Mouse (Mus musculus): ENCODE results near the gene Cpeb3. TPM values are rescaled to one million over a fixed set of nuclear protein-coding genes. Genes with fewer than 3 reads are reported as not detected.
"Not testable (repeated sequence)": the region's sequence is repeated elsewhere in the genome, so short reads cannot be mapped to it uniquely, and the experiment has no call there.

The Cpeb3 gene
- total RNA-seq, 2 experiments from 2014 or later: 12.3 to 24.1 TPM

DNA sequence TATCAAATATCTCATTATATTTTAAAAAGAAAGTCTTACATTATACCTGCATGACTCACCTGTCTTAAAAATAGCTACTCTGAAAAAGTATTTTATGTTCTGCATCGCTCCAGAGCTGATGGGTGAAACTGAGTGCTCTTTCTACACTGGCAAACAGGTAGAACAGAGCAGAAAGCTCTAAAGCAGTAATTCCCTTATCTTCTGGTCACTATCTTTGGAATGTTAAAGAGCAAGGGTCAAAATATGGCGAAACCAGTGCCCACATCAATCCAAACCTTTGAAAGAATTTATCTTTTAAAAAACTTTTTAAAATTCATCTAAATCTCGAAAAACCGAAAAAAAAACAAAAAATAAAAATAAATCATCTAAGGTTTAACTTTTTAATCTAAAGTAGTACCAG lies 52.4 kb downstream of the Cpeb3 start:
- DNase-seq: no peak

DNA sequence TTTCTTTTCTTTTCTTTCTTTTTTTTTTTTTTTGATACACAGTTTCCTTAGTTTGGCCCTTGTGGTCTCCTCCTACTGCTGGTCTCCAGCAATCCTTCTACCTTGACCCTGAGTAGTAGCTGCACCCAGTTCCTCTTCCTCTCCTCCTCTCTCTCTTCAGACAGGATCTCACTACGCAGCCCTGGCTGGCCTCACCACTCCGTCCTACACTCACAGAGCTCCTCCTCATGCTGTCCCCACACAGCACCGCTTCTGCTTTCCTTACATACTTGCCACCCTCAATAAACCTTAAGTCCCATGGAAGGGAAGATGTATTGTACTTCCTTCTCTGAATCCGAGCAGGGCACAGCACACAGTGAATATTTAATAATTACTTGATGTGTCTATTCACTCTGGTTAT lies 61.3 kb downstream of the Cpeb3 start:
- no peak for DNase-seq

DNA sequence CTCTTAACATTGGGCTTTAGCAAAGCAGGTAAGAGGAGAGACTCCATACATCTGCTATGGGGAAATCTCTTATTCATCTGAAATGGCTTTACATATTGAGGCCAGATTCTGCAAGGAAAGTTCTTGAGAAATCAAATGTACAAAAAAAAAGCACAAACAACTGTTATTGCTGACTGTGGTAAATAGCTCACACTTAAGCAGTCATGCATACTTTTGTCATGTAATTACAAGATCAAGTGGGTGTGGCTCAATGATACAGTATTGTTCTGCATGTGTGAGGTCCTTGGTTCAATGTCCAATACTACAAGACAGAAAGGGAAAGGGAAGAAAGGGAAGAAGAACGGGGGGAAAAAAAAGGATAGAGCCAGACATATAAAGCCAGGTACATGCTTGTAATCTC lies 62.6 kb downstream of the Cpeb3 start:
- DNase-seq: no peak

DNA sequence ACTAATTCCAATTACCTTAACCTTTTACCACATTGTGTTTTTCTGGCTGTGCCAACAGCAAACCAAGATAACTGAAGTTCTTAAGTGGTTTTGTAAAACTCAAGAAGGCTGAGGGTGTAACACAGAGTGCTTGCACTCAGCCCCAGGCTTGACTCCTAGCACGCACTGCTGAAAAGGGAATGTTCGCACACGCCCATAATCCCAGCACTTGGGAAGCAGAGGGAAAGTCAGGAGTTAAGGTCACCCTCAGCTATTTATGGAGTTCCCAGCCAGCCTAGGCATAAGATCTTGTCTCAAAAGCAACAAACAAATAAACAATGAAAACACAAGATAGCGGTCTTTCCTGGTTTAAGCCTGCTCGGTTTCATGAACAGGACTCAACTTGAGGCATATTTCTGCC lies 63.0 kb downstream of the Cpeb3 start:
- DNase-seq: no peak

DNA sequence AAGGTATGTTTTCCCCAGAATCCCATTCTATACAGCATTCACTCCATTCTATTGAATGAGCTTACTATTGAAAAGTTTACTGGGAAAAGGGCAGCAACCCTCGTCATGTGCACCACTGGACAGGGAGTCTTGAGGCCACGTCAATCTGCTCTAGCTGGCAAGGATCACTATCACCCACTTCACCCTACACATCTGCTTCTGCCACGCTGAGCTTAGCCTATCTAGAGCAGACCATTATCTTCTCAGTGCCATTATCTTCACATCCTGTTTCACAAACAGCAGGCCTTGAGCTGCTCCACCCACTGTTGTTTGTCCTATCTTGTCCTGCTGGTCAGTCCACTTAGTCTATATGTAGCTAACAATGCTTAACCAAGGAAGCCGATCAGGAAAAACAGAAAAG lies 66.8 kb downstream of the Cpeb3 start:
- DNase-seq: no peak

DNA sequence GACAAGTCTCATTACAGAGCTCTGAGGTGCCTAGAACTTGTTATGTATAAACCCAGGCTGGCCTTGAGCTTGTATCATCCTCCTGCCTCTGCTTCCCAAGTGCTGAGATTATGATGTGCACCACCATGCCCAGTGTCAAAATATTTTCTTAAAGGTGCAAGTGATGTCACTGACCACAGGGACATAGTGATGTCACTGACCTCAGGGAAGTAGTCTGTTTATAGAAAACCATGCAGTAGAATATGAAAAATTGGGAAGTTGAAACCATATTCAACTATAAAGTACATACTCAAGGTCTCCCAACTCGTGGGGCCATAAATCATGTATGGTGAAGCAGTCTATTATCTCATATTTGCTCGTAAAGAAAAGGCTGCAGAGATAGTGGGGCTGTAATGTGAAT lies 71.3 kb downstream of the Cpeb3 start:
- no peak for DNase-seq

DNA sequence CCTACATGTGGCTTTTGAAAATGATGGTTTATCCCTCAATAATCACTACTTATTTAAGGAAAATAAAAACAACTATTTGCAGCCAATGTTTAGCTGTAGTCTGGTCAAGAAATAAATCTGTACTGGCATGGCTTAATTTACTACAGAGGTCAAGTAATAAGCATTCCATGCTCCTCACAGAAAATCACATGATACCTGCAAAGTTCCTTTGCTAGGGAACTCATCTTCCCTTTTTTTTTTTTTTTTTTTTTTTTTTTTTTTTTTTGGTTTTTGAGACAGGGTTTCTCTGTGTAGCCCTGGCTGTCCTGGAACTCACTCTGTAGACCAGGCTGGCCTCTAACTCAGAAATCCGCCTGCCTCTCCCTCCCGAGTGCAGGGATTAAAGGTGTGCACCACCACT lies 72.9 kb downstream of the Cpeb3 start:
- not testable (repeated sequence) for DNase-seq

DNA sequence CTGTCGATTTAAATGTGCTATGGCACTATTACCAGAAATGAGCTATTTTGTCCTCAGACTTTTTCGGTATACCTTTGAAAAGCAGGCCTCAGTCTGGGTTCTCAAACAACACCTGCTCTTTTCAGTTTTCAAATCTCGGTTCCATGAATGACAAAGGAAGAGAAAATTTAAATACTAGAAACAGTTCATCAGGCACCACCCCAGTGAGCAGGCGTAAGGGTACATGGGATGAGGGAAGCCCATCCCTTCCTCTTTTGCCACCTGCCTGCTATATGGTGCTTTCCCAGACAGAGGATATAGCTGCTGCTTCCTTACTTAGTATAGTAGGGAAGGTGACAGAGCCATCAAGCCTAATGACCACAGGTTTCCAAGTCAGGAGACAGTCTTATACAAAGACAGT lies 74.7 kb downstream of the Cpeb3 start:
- no peak for DNase-seq

DNA sequence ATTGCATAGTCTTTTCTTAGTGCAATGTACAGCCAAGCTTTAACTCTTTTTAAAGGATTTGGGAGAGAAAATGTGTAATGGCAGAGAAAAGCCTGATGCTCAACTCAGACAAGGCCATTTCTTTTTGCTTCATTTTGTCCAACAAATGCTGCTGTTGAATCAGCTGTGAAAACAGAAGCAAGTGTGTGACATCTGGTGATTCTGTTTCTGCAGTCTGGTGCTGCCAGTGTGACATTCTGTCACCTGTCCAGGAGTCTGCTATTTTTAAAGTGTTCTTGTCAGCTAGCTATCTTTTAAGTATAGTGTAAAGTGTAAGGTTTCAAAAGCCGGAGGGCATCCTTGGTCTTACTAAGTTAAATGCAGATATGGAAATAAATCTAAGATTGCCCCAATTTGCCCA lies 76.7 kb downstream of the Cpeb3 start:
- DNase-seq: no peak

DNA sequence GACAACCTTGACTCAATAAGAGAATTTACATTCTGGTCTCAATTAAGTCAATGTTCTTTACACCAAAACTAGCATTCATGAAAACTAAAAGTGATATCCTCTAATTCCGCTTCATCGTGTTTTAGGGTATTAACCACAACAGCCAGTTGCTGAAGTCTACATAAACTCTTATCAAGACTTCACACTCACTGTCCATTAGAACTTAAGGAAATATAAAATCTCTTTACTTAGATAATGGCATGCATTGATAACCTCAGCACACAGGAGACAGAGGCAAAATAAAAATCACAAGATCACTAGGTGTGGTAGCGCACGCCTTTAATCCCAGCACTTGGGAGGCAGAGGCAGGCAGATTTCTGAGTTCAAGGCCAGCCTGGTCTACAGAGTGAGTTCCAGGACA lies 79.9 kb downstream of the Cpeb3 start:
- no peak for DNase-seq

DNA sequence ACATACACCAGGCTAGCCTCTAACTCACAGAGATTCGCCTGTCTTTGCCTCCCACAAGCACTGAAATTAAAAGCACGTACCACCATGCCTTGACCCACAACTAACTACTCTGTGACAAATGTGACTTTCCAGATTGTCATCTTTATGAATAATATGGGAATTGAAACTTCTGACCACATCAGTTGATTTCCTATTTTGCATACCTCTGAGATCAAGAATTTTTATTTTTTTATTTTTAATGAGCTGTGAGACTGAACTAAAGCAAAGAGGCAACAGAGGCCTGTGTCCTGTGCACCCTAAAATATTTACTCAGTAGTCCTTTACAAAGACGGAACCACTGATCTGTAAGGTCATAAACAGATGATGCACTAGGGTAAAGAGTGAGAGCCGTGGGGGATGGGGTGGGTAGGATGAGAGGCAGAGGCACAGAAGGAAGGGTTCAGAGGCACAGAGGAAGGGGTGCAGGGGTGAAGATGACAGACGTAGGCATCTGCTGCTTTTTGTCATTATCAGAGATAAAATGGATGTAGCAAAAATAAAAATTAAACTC lies 81.3 kb downstream of the Cpeb3 start:
- DNase-seq: no peak

DNA sequence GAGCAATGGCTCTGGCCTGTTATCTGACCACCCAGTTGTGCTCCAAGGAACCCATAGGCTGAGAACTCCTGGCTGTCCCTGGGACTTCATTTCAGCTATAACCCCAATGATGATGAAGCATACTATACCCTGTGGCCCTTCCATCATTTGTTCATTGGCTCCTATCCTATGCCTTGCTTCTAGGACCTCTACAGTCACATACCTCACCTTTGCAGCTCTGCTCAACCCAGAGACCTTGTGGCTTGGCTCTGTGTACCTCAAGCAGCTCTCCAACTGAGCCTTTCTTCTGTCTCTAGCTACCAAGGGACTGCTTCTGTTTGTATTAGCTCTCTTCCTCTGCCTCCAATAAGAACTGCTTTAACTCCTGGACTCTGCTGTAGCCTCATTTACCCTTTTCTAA lies 83.4 kb downstream of the Cpeb3 start:
- no peak for DNase-seq

DNA sequence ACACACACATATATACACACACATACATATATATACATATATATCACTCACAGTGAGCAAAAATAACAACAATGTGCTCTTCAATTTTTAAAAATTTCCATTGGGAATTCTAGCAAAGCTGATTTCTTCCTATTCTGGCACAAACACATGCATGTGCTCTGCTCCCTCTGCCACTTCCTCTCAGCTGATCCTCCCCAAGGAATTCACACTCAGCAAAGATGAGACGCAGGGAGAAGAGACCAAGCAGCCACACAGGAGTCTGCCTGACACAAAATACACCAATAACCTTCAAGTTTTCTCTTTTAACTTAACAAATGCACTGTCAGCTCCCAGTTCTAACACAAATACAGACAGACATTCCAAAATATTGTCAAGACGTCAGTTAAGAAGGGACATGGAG lies 89.1 kb downstream of the Cpeb3 start:
- no peak for DNase-seq

DNA sequence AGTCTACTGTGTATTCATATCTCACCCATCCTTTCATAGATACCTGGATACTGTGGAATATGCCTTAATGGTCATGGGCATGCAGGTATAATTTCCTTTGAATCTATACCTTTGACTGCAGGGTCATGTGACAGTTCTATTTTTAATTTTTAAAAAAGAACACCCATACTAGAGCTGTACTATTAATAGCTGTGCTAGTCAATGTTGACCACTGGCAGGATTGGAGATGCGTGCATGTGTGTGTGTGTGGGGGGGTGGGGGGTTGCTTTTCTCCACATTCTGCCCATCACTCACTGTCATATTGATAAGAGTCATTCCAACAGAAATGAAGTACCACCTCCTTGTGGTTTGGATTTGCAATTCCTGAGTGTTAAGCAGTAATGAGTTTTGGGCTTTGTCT lies 92.6 kb downstream of the Cpeb3 start:
- DNase-seq: no peak

DNA sequence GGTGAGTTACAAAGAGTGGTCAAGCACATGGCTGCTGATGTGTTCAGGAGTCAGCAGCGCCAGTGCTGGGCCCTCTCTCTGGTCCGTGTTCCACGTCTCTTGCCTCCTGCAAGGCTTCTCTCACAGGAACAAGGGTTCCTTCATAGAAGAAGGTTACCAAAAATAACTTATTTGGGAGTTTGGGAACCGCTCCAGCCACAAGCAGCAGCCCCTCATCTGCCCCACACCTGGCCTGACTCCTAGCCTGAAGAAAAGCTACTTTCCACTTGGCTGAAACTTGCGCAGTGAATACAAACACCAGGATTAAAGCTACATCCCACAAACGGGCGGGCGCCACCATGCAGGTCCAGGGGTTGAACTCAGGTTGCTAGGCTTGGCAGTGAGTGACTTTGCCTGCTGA lies 93.0 kb downstream of the Cpeb3 start:
- DNase-seq: no peak

DNA sequence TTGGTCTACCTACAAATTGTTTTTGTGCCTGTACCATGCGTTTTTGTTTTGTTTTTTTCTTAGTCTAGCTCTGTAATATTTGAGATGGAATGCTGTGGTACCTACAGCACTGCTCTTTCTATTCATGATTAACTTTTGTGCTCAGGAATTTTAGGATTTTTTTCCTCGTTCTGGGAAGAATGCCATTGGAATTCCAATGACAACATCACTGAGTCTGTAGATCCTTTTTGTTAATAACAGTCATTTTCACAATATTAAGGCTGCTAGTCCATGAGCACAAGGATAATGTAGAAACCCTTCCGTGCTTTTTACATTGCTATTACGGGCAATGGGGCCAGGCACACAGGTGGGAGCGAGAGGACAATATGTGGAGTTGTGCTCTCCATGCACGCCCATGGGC lies 96.6 kb downstream of the Cpeb3 start:
- no peak for DNase-seq

DNA sequence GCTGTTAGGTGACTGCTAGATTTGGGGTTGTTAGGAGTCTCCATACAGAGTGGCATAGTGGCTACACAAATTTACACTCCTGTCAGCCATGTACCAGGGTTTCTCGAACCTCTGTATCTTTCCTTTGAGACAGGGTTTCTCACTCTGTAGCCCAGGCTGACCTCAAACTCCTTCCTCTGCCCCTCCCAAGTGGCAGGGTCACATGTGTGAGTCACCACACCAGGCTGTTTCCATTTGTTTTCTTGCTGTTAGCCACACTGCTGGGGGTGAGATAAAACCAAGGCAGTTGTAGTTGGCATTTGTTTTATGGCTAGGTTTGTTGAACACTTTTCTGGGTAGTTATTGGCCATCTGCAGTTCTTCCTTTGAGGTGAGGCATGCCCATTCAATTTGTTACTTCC lies 97.9 kb downstream of the Cpeb3 start:
- DNase-seq: peak; percentile 45 to 70

DNA sequence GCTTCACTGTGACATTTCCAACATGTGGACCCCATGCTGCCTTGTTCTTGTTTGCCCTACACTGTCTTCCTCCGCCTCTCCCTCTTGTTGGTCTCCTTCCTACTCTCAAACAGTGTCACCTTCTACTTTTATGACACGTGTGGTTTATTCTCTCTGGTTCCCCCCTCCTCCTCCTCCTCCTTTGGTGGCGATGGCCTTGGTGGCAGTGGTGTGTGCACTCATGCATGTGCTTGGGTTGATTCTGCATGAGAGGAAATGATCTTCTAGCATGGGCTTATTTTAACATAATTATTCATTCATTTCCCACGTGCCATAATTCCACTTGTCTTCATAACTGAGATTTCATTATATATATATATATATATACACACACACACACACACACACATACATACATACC lies 98.5 kb downstream of the Cpeb3 start:
- DNase-seq: no peak

DNA sequence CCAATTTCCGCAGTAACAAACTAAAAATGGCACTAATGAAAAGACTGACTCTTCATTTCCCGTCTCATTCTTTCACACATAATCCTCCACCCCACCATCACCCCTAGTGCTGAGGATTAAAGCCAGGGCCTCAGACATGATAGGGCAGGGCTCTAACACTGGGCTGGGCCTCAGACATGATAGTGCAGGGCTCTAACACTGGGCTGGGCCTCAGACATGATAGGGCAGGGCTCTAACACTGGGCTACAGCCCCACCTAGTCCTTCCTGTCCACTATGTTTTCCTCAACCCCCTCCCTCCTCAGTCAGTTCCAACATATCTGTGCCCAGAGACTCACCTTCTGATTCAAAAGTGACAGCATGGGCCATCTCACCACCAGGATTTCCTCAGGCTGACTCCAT lies 107.7 kb downstream of the Cpeb3 start:
- DNase-seq: no peak

DNA sequence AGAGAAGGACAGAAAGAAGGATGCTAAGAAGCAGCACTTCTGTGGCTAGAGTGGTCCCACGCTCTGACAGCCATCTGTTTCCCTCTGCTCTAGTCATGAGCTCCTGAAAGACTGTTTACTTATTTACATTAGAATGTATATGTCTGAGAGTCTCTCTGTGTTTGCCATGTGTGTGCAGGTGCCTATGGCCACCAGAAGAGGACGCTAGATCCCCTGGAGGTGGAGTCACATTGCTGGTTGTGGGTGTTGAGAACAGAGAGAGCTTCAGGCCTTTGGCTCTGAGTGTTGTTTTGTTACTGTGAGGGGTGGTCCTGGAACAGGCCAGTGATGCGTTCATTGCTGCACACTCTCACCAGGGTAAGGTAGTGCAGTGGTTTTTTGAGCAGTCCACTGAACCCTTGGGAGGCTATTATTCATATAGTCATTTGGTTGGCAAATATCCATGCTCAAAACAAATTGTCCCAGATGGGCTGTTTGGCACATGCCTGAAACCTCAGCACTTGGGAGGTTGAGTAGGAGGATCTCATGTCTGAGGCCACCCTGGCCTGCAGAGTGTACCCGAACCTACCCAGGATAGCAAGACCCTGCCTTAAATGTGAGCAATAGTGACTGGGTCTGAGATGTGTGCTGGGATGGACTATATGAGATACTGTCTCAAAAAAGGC lies 112.6 kb downstream of the Cpeb3 start:
- no peak for DNase-seq

DNA sequence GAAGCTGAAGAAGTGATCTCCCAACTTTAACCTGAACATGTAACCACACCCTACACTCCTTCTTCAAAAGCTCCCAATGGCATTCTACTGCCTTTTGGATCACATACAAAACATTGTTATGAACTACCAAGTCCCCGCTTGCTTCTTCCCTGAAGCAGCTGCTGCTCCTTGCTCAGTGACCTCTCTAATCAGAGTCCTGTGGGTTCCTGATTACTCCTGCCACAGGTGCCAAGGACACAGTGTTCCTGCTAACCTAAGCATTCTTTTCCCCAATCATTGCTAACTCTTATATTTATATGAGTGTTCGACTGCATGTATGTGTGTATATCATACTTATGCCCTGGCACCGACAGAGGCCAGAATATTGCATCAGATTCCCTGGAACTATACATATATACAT lies 115.2 kb downstream of the Cpeb3 start:
- no peak for DNase-seq

DNA sequence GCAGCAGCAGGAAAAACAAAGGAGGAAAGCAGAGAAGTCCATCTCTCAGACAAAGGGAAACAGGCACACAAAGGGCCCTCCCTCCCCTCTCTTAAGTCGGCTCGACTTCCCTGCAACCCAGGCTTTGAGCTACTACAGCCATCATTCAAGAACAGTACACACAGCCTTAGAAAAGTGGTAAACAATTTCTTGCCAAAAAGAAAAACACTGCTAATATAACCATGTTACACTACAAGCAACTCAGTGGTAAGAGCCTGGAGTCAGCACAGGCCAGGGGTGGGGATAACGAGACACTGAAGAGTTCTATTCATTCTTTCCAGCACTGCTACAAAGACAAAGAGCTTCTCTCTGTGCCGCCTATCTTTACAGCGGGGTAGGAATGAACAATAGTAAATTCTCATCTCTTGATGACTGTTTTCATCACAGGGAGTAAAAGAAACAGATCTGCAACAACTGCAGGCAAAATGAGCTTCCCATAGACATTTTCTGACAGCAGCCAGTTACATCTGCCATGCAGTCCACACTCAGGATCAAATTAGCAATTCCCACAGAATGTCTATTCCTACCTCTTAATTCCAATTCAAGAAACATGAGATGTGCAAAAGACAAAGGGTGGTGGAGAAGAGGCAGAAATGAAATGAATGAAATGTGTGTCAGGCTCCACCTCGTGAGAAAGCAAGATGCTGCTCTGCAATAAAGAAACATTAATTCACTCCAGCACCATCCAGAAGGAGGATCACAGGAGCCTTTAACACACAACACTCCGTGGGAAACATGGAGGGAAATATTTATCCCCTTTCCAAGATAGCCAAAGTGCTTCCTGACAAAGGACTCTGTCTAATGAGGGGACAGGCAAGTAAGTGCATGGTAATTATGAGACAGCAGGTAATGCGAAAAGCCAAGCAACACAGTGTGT lies 118.0 kb downstream of the Cpeb3 start:
- no peak for DNase-seq

DNA sequence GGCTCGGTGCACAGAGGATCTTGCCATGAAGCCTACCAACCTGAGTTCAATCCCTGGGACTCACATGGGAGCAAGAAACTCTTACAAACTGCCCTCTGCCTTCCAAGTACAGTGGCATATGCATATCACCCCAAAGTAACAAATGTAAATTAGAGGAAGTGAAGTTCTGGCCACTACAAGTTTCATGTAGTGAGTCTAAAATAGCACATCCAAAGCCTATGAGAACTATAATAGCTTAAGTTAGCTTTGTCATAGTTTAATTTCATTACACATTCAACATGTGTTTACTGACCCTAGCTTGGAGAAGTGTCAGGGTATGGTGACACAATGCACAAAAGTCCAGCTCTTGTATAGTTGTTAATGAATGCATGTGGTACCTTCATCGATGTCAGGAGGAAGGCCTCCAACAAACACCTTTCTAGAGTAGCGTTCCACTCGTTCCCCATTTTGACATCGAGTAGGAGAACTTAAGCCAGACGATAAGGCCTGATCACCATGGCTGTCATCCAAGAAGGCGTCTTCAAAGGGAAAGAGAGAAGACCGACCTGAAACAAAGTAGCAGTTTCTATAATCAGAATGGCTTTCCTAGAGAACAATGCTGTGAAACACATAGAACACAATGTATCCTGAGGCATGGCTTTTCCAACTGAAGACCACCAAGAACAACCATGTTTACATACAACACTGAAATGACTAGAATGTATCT lies 120.2 kb downstream of the Cpeb3 start:
- no peak for DNase-seq
